Mouse (Mus musculus) heart, adult 8-10 months (tissue): ENCODE results near the gene Tubd1. TPM values are rescaled to one million over a fixed set of nuclear protein-coding genes. Genes with fewer than 3 reads are reported as not detected.
A peak's percentile ranks its signal among the peaks of the same experiment; 100 is the strongest.

Source experiments
- DNase-seq: peaks from one replicate; pipeline ENCODE4 v3.0.0; 2022; ENCODE audit warnings: low spot score
- total RNA-seq, 4 experiments: library from RNA; stranded (reverse); gene quantifications; 2 replicates each; pipeline ENCODE4 v1.2.4; 2022

Gene Tubd1
- total RNA-seq, 4 experiments from 2014 or later: 5.4 to 6.2 (median 5.8) TPM

DNA sequence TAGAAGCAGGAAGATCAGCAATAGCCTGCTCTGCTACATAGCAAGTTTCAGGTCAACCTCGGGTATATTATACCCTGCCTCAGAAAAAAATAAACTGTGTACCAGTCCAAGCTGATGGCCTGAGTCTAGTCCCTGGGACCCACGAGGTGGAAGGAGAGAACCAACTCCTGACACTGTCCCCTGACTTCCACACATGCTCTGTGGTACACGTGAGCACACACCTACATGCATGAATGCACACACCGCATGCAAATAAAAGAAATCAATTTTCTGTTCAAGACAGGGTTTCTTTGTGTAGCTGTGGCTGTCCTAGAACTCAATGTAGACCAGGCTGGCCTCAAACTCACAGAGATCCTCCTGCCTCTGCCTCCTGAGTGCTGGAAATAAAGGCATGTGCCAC, 13.5 kb downstream of the Tubd1 start:
- DNase-seq: no peak

DNA sequence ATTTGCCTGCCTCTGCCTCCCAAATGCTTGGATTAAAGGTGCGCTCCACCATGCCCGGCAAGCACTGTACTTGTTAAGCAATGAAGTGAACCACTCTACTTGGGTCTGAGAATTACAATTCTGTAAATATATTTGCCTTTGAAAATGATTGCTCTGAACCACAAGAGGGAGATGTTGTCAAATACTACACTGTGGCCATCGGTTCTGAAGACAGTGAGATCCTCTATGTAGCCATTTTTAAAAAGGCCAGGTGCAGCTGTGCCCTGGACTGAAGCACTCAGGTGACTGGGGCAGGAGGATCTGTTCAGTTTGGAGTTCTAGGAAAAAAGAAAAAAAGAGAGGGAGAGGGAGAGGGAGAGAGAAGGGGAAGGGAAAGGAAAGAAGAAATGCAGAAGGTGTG, 23.6 kb downstream of the Tubd1 start:
- no peak for DNase-seq

DNA sequence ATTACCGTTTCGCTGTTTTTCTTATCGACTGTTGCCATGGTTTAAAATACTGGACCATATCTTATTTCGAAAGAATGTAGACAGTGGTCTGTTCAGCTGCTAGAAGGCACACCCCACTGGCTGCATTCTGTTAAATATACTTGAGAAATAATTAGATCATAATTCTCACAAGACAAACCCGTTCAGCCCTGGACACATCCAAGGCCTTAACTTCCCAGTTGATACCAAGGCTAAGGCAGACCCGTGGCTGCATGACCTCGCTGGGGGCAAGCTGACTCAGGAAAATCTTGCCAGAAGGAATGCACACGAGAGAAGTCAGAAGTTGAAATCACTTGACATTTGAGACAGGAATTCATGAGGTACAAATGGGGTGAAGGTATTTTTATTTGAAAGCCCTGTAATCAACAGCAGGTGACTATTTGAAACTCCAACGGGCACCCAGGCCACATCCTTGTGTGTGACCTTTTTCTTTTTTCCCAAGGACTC, 25.5 kb downstream of the Tubd1 start:
- no peak for DNase-seq

DNA sequence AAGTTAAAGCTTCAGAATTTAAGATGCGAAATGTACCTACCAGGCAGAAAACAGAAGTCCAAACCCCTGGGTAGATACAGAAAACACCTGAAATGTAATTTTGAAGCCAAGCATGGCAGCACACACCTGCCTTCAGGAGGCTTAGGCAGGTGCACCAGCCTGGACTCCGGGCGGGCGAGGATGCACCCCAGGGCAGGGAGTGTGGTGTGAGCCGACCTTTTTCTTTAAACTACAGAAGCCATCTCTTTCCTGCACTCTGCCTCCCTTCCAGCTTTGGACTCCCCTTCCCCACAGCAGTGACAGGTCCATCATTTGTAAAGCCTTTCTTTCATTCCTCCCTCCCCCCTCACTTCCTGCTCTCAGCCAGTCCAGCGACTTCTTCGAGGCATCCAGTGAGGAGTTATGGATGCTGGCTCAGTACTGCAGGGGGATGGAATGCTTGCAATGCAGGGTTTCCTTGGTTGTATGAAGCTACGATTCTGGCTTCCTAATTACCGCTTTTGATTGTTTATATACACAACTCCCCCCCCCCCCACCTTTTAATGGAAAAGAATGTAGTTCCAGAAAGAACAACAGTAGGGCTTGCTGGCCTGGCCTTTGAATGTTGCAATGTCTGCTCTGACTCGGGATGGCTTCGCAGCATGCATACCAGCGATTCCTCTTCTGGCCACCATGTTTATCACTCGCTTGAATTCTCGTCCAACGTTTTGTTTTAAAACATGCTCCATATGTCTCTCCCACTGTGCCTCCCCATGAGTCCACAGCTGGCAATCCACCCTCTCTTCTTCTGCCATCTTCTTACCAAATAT, 26.5 kb downstream of the Tubd1 start:
- DNase-seq: no peak

DNA sequence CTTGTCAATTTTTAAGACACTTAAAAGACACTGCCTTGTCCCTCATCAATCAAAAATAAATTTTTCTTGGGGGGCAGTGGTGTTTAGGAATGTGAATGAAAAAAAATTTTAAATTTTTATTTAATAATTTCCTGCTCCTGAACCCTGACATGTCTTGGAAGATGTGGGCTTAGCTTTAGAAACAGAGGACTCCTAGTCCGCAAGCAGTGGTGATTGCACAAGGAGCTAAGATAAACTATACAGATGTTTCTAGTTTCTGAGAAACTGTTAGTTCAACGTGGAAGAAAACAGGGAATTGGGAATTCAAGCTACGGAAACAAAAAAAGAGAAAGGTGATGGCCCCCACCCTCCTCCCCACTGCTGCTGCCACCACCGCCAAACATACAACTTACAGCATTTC, 27.1 kb downstream of the Tubd1 start:
- no peak for DNase-seq

DNA sequence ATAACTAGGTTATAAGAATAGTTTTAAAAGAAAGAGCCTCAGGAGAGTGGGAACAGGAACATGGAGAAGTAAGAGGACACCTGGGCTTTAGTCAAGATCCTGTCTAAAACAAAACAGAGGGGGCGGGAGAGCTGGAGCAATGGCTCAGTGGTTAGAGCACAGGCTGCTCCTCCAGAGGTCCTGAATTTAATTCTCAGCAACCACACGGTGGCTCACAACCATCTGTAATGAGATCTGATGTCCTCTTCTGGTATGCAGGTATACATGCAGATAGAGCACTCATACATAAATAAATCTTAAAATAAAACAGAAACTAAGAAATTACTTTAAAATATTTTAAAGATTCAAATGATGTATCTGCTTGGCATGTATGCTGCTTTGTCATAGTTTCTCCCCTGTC, 27.8 kb downstream of the Tubd1 start:
- no peak for DNase-seq

DNA sequence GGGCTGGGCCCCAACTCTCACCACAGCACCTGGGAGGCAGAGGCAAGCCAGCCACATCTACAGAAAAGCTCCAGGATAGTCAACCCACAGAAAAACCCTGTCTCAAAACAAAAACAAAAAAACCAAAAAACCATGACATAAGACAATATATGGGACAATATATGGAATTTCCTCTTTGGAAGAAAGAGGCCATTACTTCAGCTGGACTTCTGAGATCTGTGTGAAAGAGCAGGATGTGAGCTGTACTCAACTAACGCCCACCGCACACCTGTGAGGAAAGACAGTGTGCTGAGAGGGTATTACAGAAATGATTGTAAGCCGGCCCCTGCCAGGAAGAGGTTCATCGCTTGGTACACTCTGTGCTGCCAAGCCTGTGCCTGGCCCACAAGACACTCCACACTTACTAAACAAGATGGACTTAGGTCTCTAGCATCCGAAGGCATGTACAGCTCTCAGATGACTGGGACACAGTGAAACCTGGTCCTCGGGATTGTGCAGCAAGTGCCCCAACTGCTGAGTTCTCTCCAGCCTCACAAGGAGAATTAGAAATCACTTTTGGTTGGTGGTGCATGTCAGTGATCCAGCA, 28.9 kb downstream of the Tubd1 start:
- no peak for DNase-seq

DNA sequence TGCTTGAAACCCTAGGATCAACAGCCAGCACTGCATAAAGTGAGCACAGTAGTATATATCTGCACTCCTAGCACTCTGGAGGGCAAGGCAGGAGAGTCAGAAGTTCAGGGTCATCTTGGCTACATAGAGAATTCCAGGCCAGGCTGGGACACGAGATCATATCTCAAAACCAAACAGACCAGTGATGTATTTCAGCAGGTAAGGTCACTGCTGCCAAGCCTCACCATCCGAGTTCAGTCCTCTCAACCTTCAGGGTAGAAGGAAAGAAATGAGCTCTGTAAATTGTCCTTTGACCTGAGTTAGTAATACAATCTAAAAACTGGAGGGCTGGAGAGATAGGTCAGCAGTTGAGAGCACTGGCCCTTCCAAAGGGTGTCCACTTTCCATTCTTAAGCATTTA, 29.6 kb downstream of the Tubd1 start:
- DNase-seq: no peak

DNA sequence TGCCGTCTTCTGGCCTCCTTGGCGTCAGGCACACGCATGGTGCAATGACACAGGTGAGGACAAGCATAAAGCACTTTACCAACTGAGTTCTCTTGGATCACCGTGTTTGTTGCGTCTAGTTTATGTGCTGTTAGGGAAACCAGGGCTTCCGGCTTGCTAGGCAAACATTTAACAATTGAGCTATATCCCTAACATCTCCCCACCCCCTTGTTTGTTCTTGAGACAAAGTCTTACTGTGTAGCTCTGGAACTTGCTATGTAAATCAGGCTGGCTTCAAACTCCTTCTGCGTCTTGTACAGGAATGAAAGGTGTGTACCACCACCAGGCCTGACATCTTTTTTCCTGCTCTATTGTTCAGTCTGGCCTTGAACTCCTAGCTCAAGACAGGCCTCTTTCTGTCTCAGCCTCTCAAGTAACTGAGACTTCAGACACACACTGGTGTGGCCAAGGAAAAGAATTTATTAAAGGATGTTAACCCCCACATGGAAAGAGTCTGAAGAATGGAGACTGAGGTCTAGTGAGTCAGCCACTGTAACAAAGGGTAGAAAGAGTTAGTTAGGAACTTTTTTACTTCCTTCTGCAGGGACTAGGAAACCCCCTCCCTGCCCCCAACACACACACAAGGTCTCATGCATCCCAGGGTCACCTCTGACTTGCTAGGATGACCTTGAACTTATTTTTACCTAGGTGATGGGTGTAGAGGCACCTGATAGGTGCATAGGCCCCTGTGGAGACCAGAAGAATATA, 31.0 kb downstream of the Tubd1 start:
- DNase-seq: no peak

DNA sequence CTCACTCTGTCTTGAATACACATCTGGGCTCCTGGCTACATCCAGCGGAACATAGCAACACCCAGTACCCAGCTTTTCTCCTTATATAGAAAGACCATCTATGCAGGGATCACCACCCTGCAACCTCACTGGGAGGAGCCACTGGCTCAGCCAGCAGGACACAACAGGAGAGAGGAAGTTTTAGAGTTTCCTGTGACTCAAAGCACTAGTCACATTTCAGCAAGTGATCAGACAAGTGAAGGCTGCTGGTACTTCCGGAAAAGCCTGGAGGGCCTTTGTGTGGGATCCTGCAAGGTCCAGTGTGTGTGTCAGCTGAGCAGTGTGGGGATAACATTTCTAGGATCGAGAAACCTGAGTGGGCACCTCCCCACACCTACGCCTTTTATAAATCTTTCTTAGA, 32.4 kb downstream of the Tubd1 start:
- DNase-seq: peak; percentile 75

DNA sequence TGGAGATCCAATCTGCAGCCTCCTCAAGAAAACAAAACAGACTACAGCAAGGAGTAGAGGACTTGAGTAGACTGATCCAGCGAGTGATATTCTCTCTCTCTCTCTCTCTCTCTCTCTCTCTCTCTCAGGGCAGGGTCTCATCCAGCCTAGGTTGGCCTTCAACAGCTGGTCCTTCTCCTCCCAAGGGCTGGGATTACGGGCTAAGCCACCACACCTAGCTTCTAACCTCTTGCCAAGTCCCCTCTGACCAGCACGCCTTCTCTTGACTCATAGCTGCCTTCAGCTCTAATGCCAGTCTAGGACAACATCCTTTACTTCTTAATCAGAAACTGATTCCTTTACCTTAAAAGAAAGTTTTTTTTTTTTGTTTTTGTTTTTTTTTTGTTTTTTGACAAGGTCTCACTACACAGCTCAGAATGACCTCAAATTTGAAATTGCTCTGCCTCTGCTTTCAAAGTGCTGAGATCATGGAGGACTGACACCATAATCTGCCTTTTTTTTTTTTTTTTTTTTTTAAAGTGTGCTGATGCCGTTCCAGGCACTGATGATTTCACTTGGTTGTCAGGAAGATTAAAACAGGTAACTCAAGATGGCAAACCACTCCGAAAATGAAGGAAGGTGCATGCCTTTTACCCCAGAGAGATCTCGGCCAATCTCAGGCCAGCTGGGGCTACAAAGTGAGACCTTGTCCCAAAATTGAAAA, 33.5 kb downstream of the Tubd1 start:
- no peak for DNase-seq

DNA sequence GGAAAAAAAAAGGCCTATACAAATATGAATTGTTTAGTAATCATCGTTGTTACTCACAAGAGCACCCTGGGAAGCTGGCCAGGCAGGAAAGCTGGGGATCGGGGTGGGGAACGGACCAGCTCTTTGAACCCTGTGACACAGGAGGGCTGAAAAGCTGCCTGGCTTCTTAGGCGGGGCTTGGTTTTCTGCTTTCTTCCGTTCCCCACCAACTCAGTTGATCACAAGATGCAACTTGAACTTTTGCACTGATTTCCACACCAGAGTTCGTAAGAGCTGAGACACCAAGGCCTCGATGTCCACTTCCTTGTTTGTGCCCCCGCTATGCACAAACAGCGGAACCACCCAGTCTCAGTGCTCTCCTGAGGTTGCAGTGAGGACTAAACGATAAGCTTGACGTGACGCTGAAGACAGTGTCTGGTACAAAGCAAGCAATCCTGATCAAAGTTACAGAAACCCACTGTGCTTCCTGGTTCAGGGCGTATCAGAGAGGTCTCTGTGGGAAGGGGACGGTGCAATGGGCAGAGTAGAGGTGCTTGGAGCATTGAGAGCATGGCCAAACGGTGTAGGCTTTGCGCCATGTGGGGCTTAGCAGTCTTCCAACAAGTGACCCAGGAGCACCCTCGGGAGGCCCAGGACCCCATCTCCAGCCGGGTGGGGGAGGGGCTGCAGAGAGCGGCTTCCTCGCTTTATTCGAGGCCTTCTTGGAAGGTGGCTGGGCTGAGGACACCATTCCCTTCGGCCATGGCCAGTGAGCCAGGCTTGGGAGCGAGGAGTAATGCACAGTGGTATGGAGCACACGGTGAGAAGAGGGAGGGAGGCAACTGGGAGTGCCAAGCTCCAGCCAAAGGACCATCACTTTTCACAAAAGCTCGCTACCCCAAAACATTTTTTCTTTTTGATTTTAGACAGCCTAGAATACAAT, 34.3 kb downstream of the Tubd1 start:
- DNase-seq: peak; percentile 79

DNA sequence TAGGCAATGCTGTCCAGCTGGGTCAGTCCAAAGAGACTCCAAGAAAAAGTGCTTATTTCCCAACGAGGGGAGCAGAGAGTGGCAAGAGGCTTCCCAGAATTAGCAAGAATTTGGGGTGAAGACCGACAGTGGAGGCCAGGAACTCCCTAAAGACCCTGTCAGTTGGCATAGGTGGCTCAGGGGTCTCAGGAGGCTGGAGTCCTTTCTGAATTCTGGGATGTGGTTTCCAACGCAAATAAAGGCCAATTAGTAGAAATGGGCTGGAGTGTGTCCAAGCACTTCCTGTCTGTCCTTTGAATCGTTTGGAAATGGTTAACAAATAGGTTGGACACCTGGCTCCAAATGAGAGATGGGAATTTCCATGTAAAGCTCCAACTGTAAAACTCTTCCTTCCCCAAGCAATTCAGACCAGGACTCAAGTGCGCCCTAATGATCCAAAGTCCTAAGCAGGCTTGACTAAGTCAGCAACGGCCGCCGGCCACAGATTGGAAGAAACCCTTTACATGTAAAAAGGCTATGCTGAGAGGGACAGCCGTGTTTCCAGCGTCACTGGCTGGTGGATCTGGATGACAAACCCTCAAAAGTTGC, 35.0 kb downstream of the Tubd1 start:
- DNase-seq: no peak

DNA sequence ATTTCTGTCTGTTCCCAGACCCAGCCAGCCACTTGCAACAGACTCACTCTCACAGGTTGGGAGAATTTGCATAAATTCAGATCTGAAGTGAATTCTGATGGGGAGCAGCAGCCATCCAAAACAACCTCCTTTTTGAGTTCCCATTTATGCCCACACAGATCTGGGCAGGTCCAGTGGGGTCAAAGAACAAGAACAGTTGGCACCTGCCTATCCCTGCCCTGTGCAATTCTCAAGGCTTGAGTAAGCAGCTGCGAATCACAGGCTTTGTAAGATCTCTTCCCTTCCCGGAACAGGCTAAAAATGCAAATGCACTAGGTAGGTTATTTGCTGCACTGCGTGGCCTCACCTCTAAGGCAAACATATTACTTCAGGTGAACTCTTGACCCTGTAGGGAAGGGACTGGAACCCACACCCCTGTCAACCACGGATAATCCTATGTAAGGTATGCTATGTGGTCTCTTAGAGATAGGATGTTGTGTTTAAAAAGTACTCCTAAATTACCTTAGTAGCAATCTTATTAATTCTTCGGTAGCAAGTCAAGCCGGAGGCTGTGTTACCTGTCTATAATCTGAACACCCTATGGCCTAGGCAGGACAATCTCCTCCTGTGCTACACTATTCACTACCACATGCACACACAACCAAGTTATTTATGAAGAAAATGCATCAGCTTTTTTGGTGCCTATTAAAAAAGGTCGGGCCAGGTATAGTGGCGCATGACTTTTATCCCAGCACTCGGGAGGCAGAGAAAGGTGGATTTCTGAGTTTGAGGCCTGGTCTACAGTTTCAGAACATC, 35.7 kb downstream of the Tubd1 start:
- no peak for DNase-seq

DNA sequence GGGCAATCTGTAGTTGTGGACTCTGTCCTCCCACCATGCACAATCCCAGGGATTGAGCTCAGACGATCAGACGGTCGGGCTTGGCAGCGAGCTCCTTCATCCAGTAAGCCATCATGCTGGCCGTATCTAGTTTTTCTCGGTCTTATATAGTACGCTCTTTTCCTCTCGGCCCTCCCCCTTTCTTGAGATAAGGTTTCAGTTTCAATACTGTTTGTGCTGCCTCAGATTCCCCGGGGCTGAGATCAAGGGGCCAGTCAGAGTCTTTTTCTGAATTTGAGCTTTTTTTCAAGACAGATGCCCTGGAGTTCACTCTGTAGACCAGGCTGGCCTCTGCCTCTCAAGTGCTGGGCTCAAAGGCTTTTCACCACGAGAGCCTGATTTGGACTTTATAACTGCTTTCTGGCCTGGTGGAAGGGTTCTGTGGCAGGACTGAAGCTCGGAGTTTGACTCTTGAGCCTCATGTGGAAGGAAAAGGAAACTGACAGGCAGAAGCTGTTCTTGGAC, 36.5 kb downstream of the Tubd1 start:
- DNase-seq: peak; percentile 74

DNA sequence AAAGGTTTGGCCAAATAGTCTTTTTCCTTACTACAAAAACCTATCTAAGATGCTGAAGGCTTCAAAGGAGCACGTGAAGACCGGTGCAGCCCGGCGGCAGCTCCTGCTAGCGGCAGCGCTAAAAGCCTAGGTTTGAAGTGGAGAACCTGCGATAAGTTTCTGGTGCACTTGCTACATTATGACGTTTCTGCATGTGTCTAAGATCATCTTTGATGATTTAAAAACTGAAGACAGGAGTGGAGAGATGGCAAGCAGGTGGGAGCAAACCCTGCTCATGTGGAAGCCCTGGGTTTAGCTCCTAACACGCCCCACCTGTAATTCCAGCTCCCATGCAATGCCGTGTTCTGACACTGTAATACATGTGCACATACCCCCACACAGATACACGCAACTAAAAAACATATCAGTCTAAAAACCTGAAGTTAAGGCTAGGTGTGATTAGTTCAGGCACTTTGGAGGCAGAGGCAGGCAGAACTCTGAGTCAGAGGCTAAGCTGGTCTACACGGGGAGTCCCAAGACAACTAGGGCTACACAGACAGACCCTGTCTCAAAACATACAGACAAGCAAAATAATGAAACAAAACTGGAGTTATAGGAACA, 37.3 kb downstream of the Tubd1 start:
- DNase-seq: no peak

DNA sequence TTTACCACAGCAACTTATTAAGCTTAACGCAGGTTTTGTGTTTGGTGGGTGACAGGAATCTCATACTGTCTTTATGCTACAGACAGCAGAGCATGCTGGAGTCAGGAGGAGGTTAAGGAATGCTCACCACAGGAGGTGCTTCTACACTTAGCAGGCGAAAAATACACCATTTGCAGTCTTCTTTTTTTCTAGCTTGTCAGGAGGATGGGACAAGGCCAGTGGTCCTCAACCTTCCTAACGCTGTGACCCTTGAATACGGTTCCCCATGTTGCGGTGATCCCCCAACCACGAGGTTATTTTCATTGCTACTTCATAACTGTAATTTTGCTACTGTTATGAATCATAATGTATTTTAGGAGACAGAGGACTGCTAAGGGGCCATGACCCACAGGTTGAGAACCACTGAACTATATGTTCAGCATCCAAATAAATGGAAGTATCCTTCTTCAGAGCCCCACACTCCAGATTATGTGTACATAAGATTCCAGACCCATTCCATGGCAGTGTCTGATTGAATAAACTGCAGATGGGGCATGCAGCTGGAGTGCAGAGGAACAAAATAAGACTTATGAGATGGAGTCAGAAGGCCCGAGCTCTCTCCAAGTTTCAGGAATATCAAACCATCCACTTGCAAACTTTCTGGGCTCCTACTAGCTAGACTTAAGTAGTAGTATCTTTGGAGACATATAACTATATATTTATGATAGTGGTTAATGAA, 37.9 kb downstream of the Tubd1 start:
- no peak for DNase-seq

DNA sequence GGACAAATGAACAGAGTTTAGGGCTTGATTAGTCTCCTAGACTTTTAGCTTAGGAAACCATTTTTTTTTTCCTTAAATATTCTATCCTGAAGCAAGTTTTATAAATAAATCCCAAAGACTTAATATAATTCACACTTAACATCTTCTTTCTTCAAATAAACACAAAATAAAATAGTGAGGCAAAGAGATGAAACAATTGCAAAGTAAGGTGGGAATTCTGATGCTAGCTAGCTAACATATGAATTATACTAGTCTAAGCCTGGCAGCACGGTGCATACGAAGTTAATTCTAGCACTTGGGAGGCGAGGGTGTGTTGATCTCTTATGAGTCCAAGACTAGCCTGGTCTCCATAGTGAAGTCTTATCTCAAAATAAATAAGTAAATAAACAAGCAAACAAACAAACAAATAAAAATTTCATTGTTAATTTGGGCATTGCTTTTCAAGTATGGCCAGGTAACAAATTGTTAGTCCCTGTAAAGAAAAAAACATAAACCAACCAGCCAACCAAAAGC, 38.6 kb downstream of the Tubd1 start:
- no peak for DNase-seq
